Mouse (Mus musculus) B cell, adult 62 days (primary cell): ENCODE results near the gene Trove2. TPM values are rescaled to one million over a fixed set of nuclear protein-coding genes. Genes with fewer than 3 reads are reported as not detected.

ENCODE experiments used
- total RNA-seq: library from RNA; stranded (reverse); gene quantifications from 4 replicates; pipeline ENCODE4 v1.2.4, GENCODE M21; 2023

Gene Trove2
- total RNA-seq, result 2.0 to 2.7 TPM (median 2.4 TPM) in 4 replicates

DNA sequence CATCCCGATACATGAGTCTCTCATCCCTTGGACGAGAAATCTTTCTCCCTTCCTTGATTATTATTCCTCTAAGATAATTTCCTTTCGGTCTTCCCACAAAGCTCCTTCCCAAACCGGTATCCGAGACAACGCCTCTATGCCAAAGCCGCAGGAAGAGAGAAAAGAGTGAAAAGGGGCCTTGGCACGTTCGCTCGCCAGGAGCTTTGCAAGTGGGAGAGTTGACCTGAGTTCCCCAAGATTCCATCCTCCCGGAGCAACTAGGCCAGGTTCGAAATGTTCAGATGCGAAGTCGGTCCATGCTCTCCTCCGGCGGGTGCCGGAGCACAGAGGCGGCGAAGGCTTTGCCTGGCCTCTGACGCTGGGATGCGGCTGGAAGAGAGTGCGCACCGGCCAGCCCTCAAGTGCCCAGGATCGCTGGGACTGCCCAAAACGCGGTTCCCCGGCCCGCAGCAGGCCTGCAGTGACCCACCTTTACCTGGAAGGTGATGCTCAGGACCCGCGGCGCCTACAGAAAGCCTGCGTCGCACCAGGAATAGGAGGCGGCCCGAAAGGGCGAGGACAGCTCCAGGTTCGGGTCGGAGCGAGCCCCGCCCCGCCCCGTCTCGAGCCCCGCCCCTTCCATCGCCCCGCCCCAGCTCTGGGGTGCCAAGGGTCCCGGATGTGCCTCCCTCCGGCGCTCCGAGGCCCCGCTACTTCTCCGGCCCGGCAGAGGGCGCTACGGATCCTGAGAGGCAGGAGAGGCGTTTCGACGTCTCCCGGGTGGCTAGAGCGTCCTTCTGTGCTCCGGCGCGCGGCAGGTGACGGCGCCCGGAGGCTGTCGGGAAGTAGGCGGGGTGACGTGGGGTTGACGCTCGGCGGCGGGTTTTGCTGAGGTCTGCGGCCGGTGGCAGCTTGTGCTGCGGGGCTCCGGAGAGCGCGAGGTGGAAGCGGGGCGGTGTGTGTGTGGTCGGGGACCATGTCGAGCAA lies at the start of gene Trove2, which contains the start of gene Uchl5:
Gene Trove2 (minus strand): TSS at position 623 of the 966 bp plus-strand sequence.
Gene Uchl5 (plus strand): TSS at position 827 of the 966 bp plus-strand sequence.

DNA sequence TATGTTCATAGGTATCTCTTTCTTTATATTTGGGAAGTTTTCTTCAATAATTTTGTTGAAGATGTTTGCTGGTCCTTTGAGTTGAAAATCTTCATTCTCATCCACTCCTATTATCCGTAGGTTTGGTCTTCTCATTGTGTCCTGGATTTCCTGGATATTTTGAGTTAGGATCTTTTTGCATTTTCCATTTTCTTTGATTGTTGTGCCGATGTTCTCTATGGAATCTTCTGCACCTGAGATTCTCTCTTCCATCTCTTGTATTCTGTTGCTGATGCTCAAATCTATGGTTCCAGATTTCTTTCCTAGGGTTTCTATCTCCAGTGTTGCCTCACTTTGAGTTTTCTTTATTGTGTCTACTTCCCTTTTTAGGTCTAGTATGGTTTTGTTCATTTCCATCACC lies 60.8 kb downstream of the Trove2 start, which contains the start of gene Glrx2:
Gene Glrx2 (plus strand): TSS at position 301 of the 400 bp plus-strand sequence.

DNA sequence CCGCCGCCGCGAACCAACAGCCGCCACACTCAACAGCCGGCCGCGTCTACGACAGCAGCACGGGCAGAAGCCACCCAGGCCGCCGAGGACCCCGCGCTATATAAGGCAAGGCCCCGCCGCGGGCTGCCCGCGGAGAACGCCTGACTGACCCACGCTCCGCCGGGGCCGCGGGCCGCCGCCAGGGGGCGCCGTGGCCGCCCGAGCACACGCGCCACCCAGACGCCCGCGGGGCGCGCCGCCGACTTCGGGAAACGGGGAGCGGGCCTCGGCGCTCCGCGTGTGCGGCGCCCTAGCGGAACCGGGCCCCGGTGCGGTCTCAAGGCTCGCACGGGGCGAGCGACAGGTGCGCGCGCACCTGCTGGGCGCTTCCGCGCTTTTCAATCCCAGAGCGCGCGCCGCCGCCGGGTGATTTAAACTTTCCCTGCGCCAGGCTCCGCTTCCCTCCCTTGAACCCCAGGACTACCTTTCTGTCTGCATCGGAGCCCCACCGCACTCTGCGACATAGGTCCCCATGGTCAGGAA lies 74.1 kb downstream of the Trove2 start, which contains the start of gene Cdc73:
Gene Cdc73 (minus strand): TSS at position 153 of the 522 bp plus-strand sequence.

Other genes with a start within 250 kb of the Trove2 start
- not detected in 4 replicates for gene B3galt2, start 136.4 kb downstream of the Trove2 start, total RNA-seq
- gene Cdc73, start 74.2 kb downstream of the Trove2 start, total RNA-seq, result 98.8 to 104 TPM (median 101 TPM) in 4 replicates
- gene Glrx2, start 60.7 kb downstream of the Trove2 start, total RNA-seq, result 22.1 to 34.1 TPM (median 27.7 TPM) in 4 replicates
- gene Uchl5, start 204 bp upstream of the Trove2 start, total RNA-seq, result 21.0 to 31.5 TPM (median 26.6 TPM) in 4 replicates
- 731 to 875 TPM (median 790 TPM) in 4 replicates for gene Rgs2, start 227.1 kb upstream of the Trove2 start, total RNA-seq